Mouse (Mus musculus): ENCODE results near the gene Ppp2r2d.

DNA sequence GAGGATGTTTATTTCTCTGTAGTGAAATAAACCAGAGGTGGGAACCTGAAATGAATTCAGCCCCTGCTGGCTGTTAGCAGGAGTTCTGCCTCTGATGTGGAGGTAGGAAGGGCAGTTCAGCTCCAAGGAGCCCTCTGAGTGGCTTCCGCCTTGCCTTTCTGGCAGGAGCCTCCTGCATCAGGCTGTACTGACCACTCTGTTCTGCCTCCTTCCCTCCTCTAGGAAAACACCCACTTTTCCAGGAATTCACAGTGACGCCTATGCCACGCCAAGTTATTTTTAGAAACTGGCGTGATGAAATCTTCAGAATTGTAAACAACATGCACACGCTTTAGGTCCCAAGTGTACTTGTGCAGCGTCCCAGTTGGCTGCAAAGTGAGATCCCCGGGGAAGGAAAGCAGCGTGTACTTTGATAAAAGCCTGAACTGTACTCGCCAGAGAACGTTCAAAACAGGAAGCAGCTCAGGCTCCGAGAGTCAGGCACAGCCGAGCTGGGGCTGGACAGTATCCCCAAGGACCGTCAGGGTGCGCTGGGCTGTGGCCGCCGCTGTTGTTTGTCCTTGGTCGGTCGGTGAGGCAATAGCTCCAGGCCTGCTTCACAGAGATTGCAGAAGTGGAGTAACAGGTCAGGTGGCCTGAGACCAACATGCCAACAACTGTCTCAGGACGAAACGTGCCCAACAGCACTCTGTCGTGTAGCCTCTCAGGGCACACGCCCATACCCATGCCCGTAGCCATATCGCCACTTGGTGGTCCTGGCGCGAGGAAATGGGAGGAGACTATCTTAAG, 73.5 kb downstream of the Ppp2r2d start:
- no peak for TF ChIP-seq CTCF (IDR thresholded peaks at IDR 0.05; ENCODE audit: borderline replicate concordance, control insufficient read depth, extremely low read depth, insufficient read depth, low read length, poor library complexity)
- TF ChIP-seq POLR2A (IDR thresholded peaks at IDR 0.05; ENCODE audit: control insufficient read depth, extremely low read depth, insufficient read depth, low read length, poor library complexity) = no peak

Measured in thymus, adult 2 months (tissue).